Mouse (Mus musculus): ENCODE data around the gene Ggta1.

GRCm38 (mm10) chr2:35458421-35458820, 4.6 kb downstream of the Ggta1 start:
- TF ChIP-seq CTCF (IDR thresholded peaks at IDR 0.05; ENCODE audit: low read depth) (no peak), EP300 (IDR thresholded peaks at IDR 0.05; ENCODE audit: low read depth) (no peak)

Measured in liver, postnatal 0 days (tissue).